Mouse (Mus musculus): ENCODE measurements around the gene Lsamp. TPM values are rescaled to one million over a fixed set of nuclear protein-coding genes. Genes with fewer than 3 reads are reported as not detected.

Gene Lsamp
- total and polyA plus RNA-seq, 3 experiments: not detected

- H3K79me2 ChIP-seq (replicated peaks; ENCODE audit: control insufficient read depth, extremely low read depth, insufficient read depth, poor library complexity, severe bottlenecking): no peaks in the 10 kb centered on the region
- dilution Hi-C loops (cut with MboI; ENCODE audit: extremely low pct_ligation_motif_present, extremely low pct_unique_long_range_greater_than_20kb, low sequenced_read_pairs) (no loop called here), in situ Hi-C loops (cut with MboI; ENCODE audit: low pct_ligation_motif_present, low pct_unique_long_range_greater_than_20kb, low sequenced_read_pairs) (no loop called here)
- H3K9ac ChIP-seq (ENCODE audit: insufficient read depth, low read depth): no peak overlapping the region
- H3K4me2 ChIP-seq (ENCODE audit: insufficient read depth, low read depth, poor library complexity, severe bottlenecking): no peak overlapping the region
- no peak for TF ChIP-seq TCF12 (IDR thresholded peaks at IDR 0.05; ENCODE audit: low read depth, low read length)
- TF ChIP-seq JUND (conservative IDR thresholded peaks at IDR 0.05; ENCODE audit: low read depth, low read length): no peak
- TF ChIP-seq GABPA (IDR thresholded peaks at IDR 0.05; ENCODE audit: insufficient replicate concordance, low read depth, low read length): no peak
- no peak for TF ChIP-seq SMC3 (IDR thresholded peaks at IDR 0.05; ENCODE audit: low read depth, low read length)
- no peak for TF ChIP-seq TBP (conservative IDR thresholded peaks at IDR 0.05; ENCODE audit: low read depth, low read length)
- no peak for TF ChIP-seq BHLHE40 (IDR thresholded peaks at IDR 0.05; ENCODE audit: low read depth, low read length)
- TF ChIP-seq CHD1 (IDR thresholded peaks at IDR 0.05; ENCODE audit: low read depth, low read length): no peak
- TF ChIP-seq POLR2A (IDR thresholded peaks at IDR 0.05; ENCODE audit: low read depth, low read length): no peak
- TF ChIP-seq NRF1 (IDR thresholded peaks at IDR 0.05; ENCODE audit: low read depth, low read length): no peak
- no peak for TF ChIP-seq ZMIZ1 (IDR thresholded peaks at IDR 0.05; ENCODE audit: low read depth, low read length)
- no peak for TF ChIP-seq E2F4 (IDR thresholded peaks at IDR 0.05; ENCODE audit: insufficient replicate concordance, low read depth, low read length)
- H3K4me3 ChIP-seq (replicated peaks in 1 of 3; ENCODE audit: low read depth in 2 of 3, low read length in 2 of 3, poor library complexity in 1 of 3): no peak overlapping the region
- no peaks in the 10 kb centered on the region for H3K36me3 ChIP-seq (replicated peaks in 1 of 2; ENCODE audit: control insufficient read depth in 1 of 2, insufficient read depth in 1 of 2, low read length in 1 of 2)
- no peak for DNase-seq (ENCODE audit: extremely low read depth)
- peaks cover 63% of the 10 kb centered on the region for H3K9me3 ChIP-seq (replicated peaks; ENCODE audit: low read length)
- H3K27ac ChIP-seq (ENCODE audit: insufficient read depth, low read depth): no peak overlapping the region
- no peaks in the 10 kb centered on the region for H3K4me1 ChIP-seq (ENCODE audit: control insufficient read depth in 1 of 2, insufficient read depth in 2 of 2)
- H3K27me3 ChIP-seq (replicated peaks): no peaks in the 10 kb centered on the region
Measured at GRCm38 (mm10) chr16:41746235-41746911, 1762.2 kb downstream of the Lsamp start.

DNA sequence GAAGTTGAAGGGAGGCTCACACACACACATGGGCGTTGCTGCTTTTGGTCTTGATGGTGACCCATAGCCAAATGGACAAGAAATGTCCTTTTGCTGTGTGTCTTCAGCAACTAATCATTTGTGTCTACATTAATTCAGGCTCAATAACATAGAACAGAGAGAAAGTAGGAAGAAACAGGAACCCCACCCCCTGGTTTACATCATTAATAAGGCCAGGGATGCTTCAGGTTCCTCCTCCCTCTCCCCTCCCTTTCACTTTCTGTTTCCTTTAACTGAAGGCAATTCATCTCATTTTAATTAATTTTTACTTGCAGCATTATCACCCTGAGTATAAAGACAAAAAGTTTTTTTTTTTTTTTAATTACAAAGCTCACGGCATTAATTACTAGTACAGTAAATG is 1763.7 kb downstream of the Lsamp start:
- H3K79me2 ChIP-seq (replicated peaks; ENCODE audit: control insufficient read depth, extremely low read depth, insufficient read depth, poor library complexity, severe bottlenecking): no peaks in the 10 kb centered on the region
- dilution Hi-C loops (cut with MboI; ENCODE audit: extremely low pct_ligation_motif_present, extremely low pct_unique_long_range_greater_than_20kb, low sequenced_read_pairs): no loop called here
- DNase-seq (ENCODE audit: extremely low read depth): no peak

GRCm38 (mm10) chr16:41748759-41749158 is 1764.6 kb downstream of the Lsamp start:
- H3K79me2 ChIP-seq (replicated peaks; ENCODE audit: control insufficient read depth, extremely low read depth, insufficient read depth, poor library complexity, severe bottlenecking): no peaks in the 10 kb centered on the region
- no peak for TF ChIP-seq SMC3 (IDR thresholded peaks at IDR 0.05; ENCODE audit: low read depth, low read length)
- no peak for TF ChIP-seq HCFC1 (IDR thresholded peaks at IDR 0.05; ENCODE audit: low read depth, low read length)
- TF ChIP-seq TCF12 (IDR thresholded peaks at IDR 0.05; ENCODE audit: low read depth, low read length): no peak
- no peak for TF ChIP-seq CTCF (conservative IDR thresholded peaks at IDR 0.05 in 1 of 2, IDR thresholded peaks at IDR 0.05 in 1 of 2; ENCODE audit: low read depth in 2 of 2, low read length in 2 of 2)
- TF ChIP-seq BHLHE40 (IDR thresholded peaks at IDR 0.05; ENCODE audit: low read depth, low read length): no peak
- TF ChIP-seq JUND (conservative IDR thresholded peaks at IDR 0.05; ENCODE audit: low read depth, low read length): no peak
- TF ChIP-seq ELF1 (IDR thresholded peaks at IDR 0.05; ENCODE audit: low read depth, low read length): no peak
- no peak for TF ChIP-seq EP300 (IDR thresholded peaks at IDR 0.05; ENCODE audit: low read length)
- H3K4me3 ChIP-seq (replicated peaks in 1 of 3; ENCODE audit: low read depth in 2 of 3, low read length in 2 of 3, poor library complexity in 1 of 3): no peak overlapping the region
- in situ Hi-C loops (cut with MboI; ENCODE audit: low pct_ligation_motif_present, low pct_unique_long_range_greater_than_20kb, low sequenced_read_pairs): no loop called here
- H3K9ac ChIP-seq (ENCODE audit: insufficient read depth, low read depth): no peak overlapping the region
- H3K4me2 ChIP-seq (ENCODE audit: insufficient read depth, low read depth, poor library complexity, severe bottlenecking): no peak overlapping the region
- H3K27ac ChIP-seq (ENCODE audit: insufficient read depth, low read depth): no peak overlapping the region
- H3K36me3 ChIP-seq (replicated peaks in 1 of 2; ENCODE audit: control insufficient read depth in 1 of 2, insufficient read depth in 1 of 2, low read length in 1 of 2): no peaks in the 10 kb centered on the region
- no peak for DNase-seq (ENCODE audit: extremely low read depth)
- dilution Hi-C loops (cut with MboI; ENCODE audit: extremely low pct_ligation_motif_present, extremely low pct_unique_long_range_greater_than_20kb, low sequenced_read_pairs): no loop called here
- H3K4me1 ChIP-seq (ENCODE audit: control insufficient read depth in 1 of 2, insufficient read depth in 2 of 2): no peaks in the 10 kb centered on the region
- no peaks in the 10 kb centered on the region for H3K27me3 ChIP-seq (replicated peaks)
- H3K9me3 ChIP-seq (replicated peaks; ENCODE audit: low read length): peaks cover 55% of the 10 kb centered on the region

More for the DNA sequence above, 1763.7 kb downstream of the Lsamp start:
- H3K4me2 ChIP-seq (ENCODE audit: insufficient read depth, low read depth, poor library complexity, severe bottlenecking): no peak overlapping the region
- no peak overlapping the region for H3K27ac ChIP-seq (ENCODE audit: insufficient read depth, low read depth)
- TF ChIP-seq TBP (conservative IDR thresholded peaks at IDR 0.05; ENCODE audit: low read depth, low read length) (no peak), PAX5 (IDR thresholded peaks at IDR 0.05; ENCODE audit: low read length) (no peak), MAX (IDR thresholded peaks at IDR 0.05; ENCODE audit: low read length) (no peak), ETS1 (conservative IDR thresholded peaks at IDR 0.05; ENCODE audit: low read depth, low read length) (no peak)
- peaks cover 57% of the 10 kb centered on the region for H3K9me3 ChIP-seq (replicated peaks; ENCODE audit: low read length)
- no peaks in the 10 kb centered on the region for H3K4me1 ChIP-seq (ENCODE audit: control insufficient read depth in 1 of 2, insufficient read depth in 2 of 2)
- no peaks in the 10 kb centered on the region for H3K27me3 ChIP-seq (replicated peaks)
- H3K4me3 ChIP-seq (replicated peaks in 1 of 3; ENCODE audit: low read depth in 2 of 3, low read length in 2 of 3, poor library complexity in 1 of 3): no peak overlapping the region
- H3K9ac ChIP-seq (ENCODE audit: insufficient read depth, low read depth): no peak overlapping the region
- in situ Hi-C loops (cut with MboI; ENCODE audit: low pct_ligation_motif_present, low pct_unique_long_range_greater_than_20kb, low sequenced_read_pairs): no loop called here
- H3K36me3 ChIP-seq (replicated peaks in 1 of 2; ENCODE audit: control insufficient read depth in 1 of 2, insufficient read depth in 1 of 2, low read length in 1 of 2): no peaks in the 10 kb centered on the region
